Comparison of ENCODE assay signal across 11 mouse cellular contexts in genomic region chr16:11086856-11087588, GRCm38 (mm10). TPM values are rescaled to one million over a fixed set of nuclear protein-coding genes. Genes with fewer than 3 reads are reported as not detected.
DNase-seq lines count a peak whose midpoint lies in the region; ATAC-seq lines count a peak whose summit lies in the region.
"Had no signal": no experiment of that assay in that cellular context is flagged by ENCODE, and none has a peak within 500 bp of the region (broad histone marks: within the 10 kb centered on the region; RNA-seq: fewer than 3 reads in every experiment).

No protein-coding gene starts in this region.

- ATAC-seq in embryonic facial prominence, embryonic 11.5 days (replicated peaks; ENCODE audit: insufficient number of reproducible peaks, low FRiP score, low TSS enrichment, low read depth): 0 out of 2 replicates have a peak, but pooled peaks have one; percentile 46
- no peak for ATAC-seq in midbrain, embryonic 12.5 days (ENCODE audit: low FRiP score, low read depth)
- ATAC-seq in midbrain, embryonic 11.5 days (ENCODE audit: low FRiP score): no peak
- ATAC-seq in forebrain, embryonic 15.5 days (replicated peaks): peak; percentile 80

- no peak overlapping the region for H3K4me2 ChIP-seq in embryonic facial prominence, embryonic 11.5 days (ENCODE audit: low read depth, low read length)
- H3K4me2 ChIP-seq in midbrain, embryonic 12.5 days (replicated peaks): no peak overlapping the region
- H3K4me2 ChIP-seq in midbrain, embryonic 11.5 days: no peak overlapping the region
- no peak overlapping the region for H3K4me2 ChIP-seq in forebrain, embryonic 15.5 days (replicated peaks)
- H3K4me2 ChIP-seq: liver, embryonic 13.5 days had no signal

- H3K36me3 ChIP-seq in embryonic facial prominence, embryonic 11.5 days (replicated peaks; ENCODE audit: control insufficient read depth, insufficient read depth, low read depth, low read length): peaks cover 16% of the 10 kb centered on the region
- H3K36me3 ChIP-seq in embryonic facial prominence, embryonic 10.5 days (replicated peaks): peaks cover 98% of the 10 kb centered on the region
- H3K36me3 ChIP-seq in midbrain, embryonic 12.5 days: peaks cover 84% of the 10 kb centered on the region
- peaks cover 15% of the 10 kb centered on the region for H3K36me3 ChIP-seq in midbrain, embryonic 11.5 days (ENCODE audit: control insufficient read depth, insufficient read depth, low read length)
- peaks cover 62% of the 10 kb centered on the region for H3K36me3 ChIP-seq in forebrain, embryonic 15.5 days

- H3K4me3 ChIP-seq in embryonic facial prominence, embryonic 11.5 days (ENCODE audit: low read depth, low read length): no peak overlapping the region
- no peak overlapping the region for H3K4me3 ChIP-seq in embryonic facial prominence, embryonic 10.5 days
- H3K4me3 ChIP-seq in midbrain, embryonic 12.5 days: no peak overlapping the region
- no peak overlapping the region for H3K4me3 ChIP-seq in midbrain, embryonic 11.5 days (ENCODE audit: low read depth, low read length)
- no peak overlapping the region for H3K4me3 ChIP-seq in forebrain, embryonic 15.5 days
- H3K4me3 ChIP-seq: liver, embryonic 13.5 days had no signal

- H3K9ac ChIP-seq in embryonic facial prominence, embryonic 11.5 days (replicated peaks; ENCODE audit: low read length): no peak overlapping the region
- no peak overlapping the region for H3K9ac ChIP-seq in midbrain, embryonic 12.5 days (replicated peaks)
- H3K9ac ChIP-seq in midbrain, embryonic 11.5 days (ENCODE audit: low read length): no peak overlapping the region
- H3K9ac ChIP-seq in forebrain, embryonic 15.5 days (replicated peaks): no peak overlapping the region
- H3K9ac ChIP-seq: liver, embryonic 13.5 days had no signal

- 84% methylated on average over 5 of the region's 5 CpGs for WGBS in embryonic facial prominence, embryonic 11.5 days
- WGBS in embryonic facial prominence, embryonic 10.5 days: 78% methylated on average over 5 of the region's 5 CpGs
- WGBS in midbrain, embryonic 12.5 days: 55% methylated on average over 5 of the region's 5 CpGs
- 67% methylated on average over 5 of the region's 5 CpGs for WGBS in midbrain, embryonic 11.5 days
- WGBS in forebrain, embryonic 15.5 days: 16% methylated on average over 5 of the region's 5 CpGs

- H3K4me1 ChIP-seq in embryonic facial prominence, embryonic 11.5 days (ENCODE audit: control insufficient read depth, insufficient read depth, low read length): no peaks in the 10 kb centered on the region
- H3K4me1 ChIP-seq in embryonic facial prominence, embryonic 10.5 days: no peaks in the 10 kb centered on the region
- peaks cover 9% of the 10 kb centered on the region; the same call in 1 of the 2 replicates for H3K4me1 ChIP-seq in midbrain, embryonic 12.5 days
- H3K4me1 ChIP-seq in midbrain, embryonic 11.5 days (ENCODE audit: control insufficient read depth, insufficient read depth, low read length): no peaks in the 10 kb centered on the region
- peaks cover 23% of the 10 kb centered on the region for H3K4me1 ChIP-seq in forebrain, embryonic 15.5 days
- H3K4me1 ChIP-seq: liver, embryonic 13.5 days had no signal

- H3K27ac ChIP-seq in embryonic facial prominence, embryonic 11.5 days (replicated peaks; ENCODE audit: low read depth, low read length): no peak overlapping the region
- no peak overlapping the region for H3K27ac ChIP-seq in embryonic facial prominence, embryonic 10.5 days (replicated peaks)
- H3K27ac ChIP-seq in midbrain, embryonic 12.5 days (replicated peaks): 0 out of 2 replicates have a peak overlapping the region, but pooled peaks have one; percentile 26
- H3K27ac ChIP-seq in midbrain, embryonic 11.5 days (ENCODE audit: low read depth, low read length): no peak overlapping the region
- peak overlapping the region; percentile 49; the same call in 1 of the 2 replicates for H3K27ac ChIP-seq in forebrain, embryonic 15.5 days (replicated peaks)
- H3K27ac ChIP-seq: liver, embryonic 13.5 days had no signal

- no peak for DNase-seq in embryonic facial prominence, embryonic 11.5 days (ENCODE audit: low spot score)
- DNase-seq in embryonic facial prominence, embryonic 10.5 days (ENCODE audit: low spot score): no peak
- no peak for DNase-seq in midbrain, embryonic 11.5 days (ENCODE audit: low spot score, missing footprints)
- peak; percentile 54 for DNase-seq in retina, embryonic 14.5 days (ENCODE audit: low spot score)
- no peak for DNase-seq in urinary bladder, postnatal 25 days (ENCODE audit: low spot score)
- DNase-seq in ovary, postnatal 10 days (ENCODE audit: low spot score): no peak
- DNase-seq: adrenal gland, postnatal 10 days; liver, embryonic 13.5 days; thymus, postnatal 25 days had no signal

- no peaks in the 10 kb centered on the region for H3K27me3 ChIP-seq in embryonic facial prominence, embryonic 11.5 days (ENCODE audit: control insufficient read depth, insufficient read depth, low read length)
- H3K27me3 ChIP-seq in embryonic facial prominence, embryonic 10.5 days (replicated peaks; ENCODE audit: low read depth, poor library complexity, severe bottlenecking): no peaks in the 10 kb centered on the region
- H3K27me3 ChIP-seq in midbrain, embryonic 12.5 days: no peaks in the 10 kb centered on the region
- no peaks in the 10 kb centered on the region for H3K27me3 ChIP-seq in midbrain, embryonic 11.5 days (ENCODE audit: control insufficient read depth, insufficient read depth, low read length)
- no peaks in the 10 kb centered on the region for H3K27me3 ChIP-seq in forebrain, embryonic 15.5 days
- H3K27me3 ChIP-seq: liver, embryonic 13.5 days had no signal

- H3K9me3 ChIP-seq in embryonic facial prominence, embryonic 11.5 days (replicated peaks; ENCODE audit: control insufficient read depth, low read length): no peaks in the 10 kb centered on the region
- H3K9me3 ChIP-seq in embryonic facial prominence, embryonic 10.5 days: no peaks in the 10 kb centered on the region
- no peaks in the 10 kb centered on the region for H3K9me3 ChIP-seq in midbrain, embryonic 12.5 days
- H3K9me3 ChIP-seq in midbrain, embryonic 11.5 days (ENCODE audit: control insufficient read depth, low read length): no peaks in the 10 kb centered on the region
- H3K9me3 ChIP-seq in forebrain, embryonic 15.5 days: no peaks in the 10 kb centered on the region
- H3K9me3 ChIP-seq: liver, embryonic 13.5 days had no signal

RNA-seq across cellular contexts. Expression of gene Litaf, which starts 21.1 kb away (rescaled TPM):
- polyA plus RNA-seq in embryonic facial prominence, embryonic 11.5 days (2014; fragmentation: Nextera tagmentation; extraction: Ambion mirVana): 92.5 and 94.4 TPM in 2 replicates
- 97.3 and 115 TPM in 2 replicates for polyA plus RNA-seq in embryonic facial prominence, embryonic 10.5 days (2016; fragmentation: Nextera tagmentation; extraction: Ambion mirVana)
- polyA plus RNA-seq in midbrain, embryonic 12.5 days (2016; fragmentation: Nextera tagmentation; extraction: Ambion mirVana): 39.5 and 42.4 TPM in 2 replicates
- polyA plus RNA-seq in midbrain, embryonic 11.5 days (2014; fragmentation: Nextera tagmentation; extraction: Ambion mirVana): 61.8 and 63.4 TPM in 2 replicates
- 48.2 and 48.5 TPM in 2 replicates for polyA plus RNA-seq in forebrain, embryonic 15.5 days (2015; fragmentation: Nextera tagmentation; extraction: Ambion mirVana)

RNA-seq across cellular contexts. Expression of gene Snn, which starts 26.3 kb away (rescaled TPM):
- 66.4 and 75.6 TPM in 2 replicates for polyA plus RNA-seq in embryonic facial prominence, embryonic 11.5 days (2014; fragmentation: Nextera tagmentation; extraction: Ambion mirVana)
- 56.5 and 59.5 TPM in 2 replicates for polyA plus RNA-seq in embryonic facial prominence, embryonic 10.5 days (2016; fragmentation: Nextera tagmentation; extraction: Ambion mirVana)
- 106 and 113 TPM in 2 replicates for polyA plus RNA-seq in midbrain, embryonic 12.5 days (2016; fragmentation: Nextera tagmentation; extraction: Ambion mirVana)
- polyA plus RNA-seq in midbrain, embryonic 11.5 days (2014; fragmentation: Nextera tagmentation; extraction: Ambion mirVana): 103 and 110 TPM in 2 replicates
- 156 and 171 TPM in 2 replicates for polyA plus RNA-seq in forebrain, embryonic 15.5 days (2015; fragmentation: Nextera tagmentation; extraction: Ambion mirVana)

RNA-seq across cellular contexts. Expression of gene Txndc11, which starts 47.4 kb away (rescaled TPM):
- polyA plus RNA-seq in embryonic facial prominence, embryonic 11.5 days (2014; fragmentation: Nextera tagmentation; extraction: Ambion mirVana): 33.6 and 33.9 TPM in 2 replicates
- 27.9 and 28.7 TPM in 2 replicates for polyA plus RNA-seq in embryonic facial prominence, embryonic 10.5 days (2016; fragmentation: Nextera tagmentation; extraction: Ambion mirVana)
- polyA plus RNA-seq in midbrain, embryonic 12.5 days (2016; fragmentation: Nextera tagmentation; extraction: Ambion mirVana): 30.5 and 31.5 TPM in 2 replicates
- polyA plus RNA-seq in midbrain, embryonic 11.5 days (2014; fragmentation: Nextera tagmentation; extraction: Ambion mirVana): 27.3 and 31.0 TPM in 2 replicates
- 32.1 and 34.4 TPM in 2 replicates for polyA plus RNA-seq in forebrain, embryonic 15.5 days (2015; fragmentation: Nextera tagmentation; extraction: Ambion mirVana)

Comparison
In these comparisons a context has a peak if more than half of its experiments do, and no peak if none do; other contexts are left out.
1. H3K27ac ChIP-seq: peak in midbrain, embryonic 12.5 days (single experiment) and forebrain, embryonic 15.5 days (single experiment); none in embryonic facial prominence, embryonic 11.5 days (single experiment), embryonic facial prominence, embryonic 10.5 days (single experiment) and midbrain, embryonic 11.5 days (single experiment).
2. ATAC-seq: peak in embryonic facial prominence, embryonic 11.5 days (single experiment) and forebrain, embryonic 15.5 days (single experiment); none in midbrain, embryonic 12.5 days (single experiment) and midbrain, embryonic 11.5 days (single experiment).